In genomic region chr3:145833948-145834538, GRCm38 (mm10) we compare ENCODE assay signal across 9 mouse cellular contexts.
DNase-seq lines count a peak whose midpoint lies in the region; ATAC-seq and TF ChIP-seq lines count a peak whose summit lies in the region.
"Had no signal": no experiment of that assay in that cellular context is flagged by ENCODE, and none has a peak within 500 bp of the region (broad histone marks: within the 10 kb centered on the region; RNA-seq: fewer than 3 reads in every experiment).

No protein-coding gene starts in this region.

- H3K27me3 ChIP-seq in hindbrain, postnatal 0 days (ENCODE audit: insufficient read depth, low read length): no peaks in the 10 kb centered on the region
- no peaks in the 10 kb centered on the region for H3K27me3 ChIP-seq in hindbrain, embryonic 14.5 days (ENCODE audit: control insufficient read depth, insufficient read depth, low read length)
- H3K27me3 ChIP-seq in embryonic facial prominence, embryonic 15.5 days: no peaks in the 10 kb centered on the region

- H3K36me3 ChIP-seq in hindbrain, postnatal 0 days (ENCODE audit: insufficient read depth, low read length): no peaks in the 10 kb centered on the region
- H3K36me3 ChIP-seq in hindbrain, embryonic 14.5 days (replicated peaks; ENCODE audit: control insufficient read depth, insufficient read depth): no peaks in the 10 kb centered on the region
- no peaks in the 10 kb centered on the region for H3K36me3 ChIP-seq in embryonic facial prominence, embryonic 15.5 days
- H3K36me3 ChIP-seq: G1E had no signal

- H3K9me3 ChIP-seq in hindbrain, postnatal 0 days (ENCODE audit: low read length): no peaks in the 10 kb centered on the region
- no peaks in the 10 kb centered on the region for H3K9me3 ChIP-seq in hindbrain, embryonic 14.5 days (ENCODE audit: control insufficient read depth, low read length)
- H3K9me3 ChIP-seq in embryonic facial prominence, embryonic 15.5 days (replicated peaks): no peaks in the 10 kb centered on the region
- H3K9me3 ChIP-seq: G1E had no signal

- H3K27ac ChIP-seq in hindbrain, postnatal 0 days: no peak overlapping the region
- no peak overlapping the region for H3K27ac ChIP-seq in hindbrain, embryonic 14.5 days
- H3K27ac ChIP-seq in embryonic facial prominence, embryonic 15.5 days (replicated peaks): no peak overlapping the region

- no peak overlapping the region for H3K4me2 ChIP-seq in hindbrain, postnatal 0 days (ENCODE audit: low read depth, low read length)
- no peak overlapping the region for H3K4me2 ChIP-seq in hindbrain, embryonic 14.5 days (replicated peaks)
- no peak overlapping the region for H3K4me2 ChIP-seq in embryonic facial prominence, embryonic 15.5 days (replicated peaks)

- H3K4me1 ChIP-seq in hindbrain, postnatal 0 days (ENCODE audit: insufficient read depth, low read length): no peaks in the 10 kb centered on the region
- no peaks in the 10 kb centered on the region for H3K4me1 ChIP-seq in hindbrain, embryonic 14.5 days (replicated peaks; ENCODE audit: control insufficient read depth, insufficient read depth, low read length)
- H3K4me1 ChIP-seq in embryonic facial prominence, embryonic 15.5 days: no peaks in the 10 kb centered on the region

- DNase-seq in hindbrain, postnatal 0 days (ENCODE audit: low spot score): peak; percentile 32
- no peak for DNase-seq in hindbrain, embryonic 14.5 days (ENCODE audit: low spot score)
- DNase-seq in kidney, postnatal 14 days: peak; percentile 55
- DNase-seq in right cerebral cortex, adult 18-20 months: peak; percentile 80
- no peak for DNase-seq in adrenal gland, postnatal 4 days (ENCODE audit: low spot score in 2 of 2)

- no peak for TF ChIP-seq CTCF in hindbrain, postnatal 0 days (IDR thresholded peaks at IDR 0.05; ENCODE audit: low read depth)

- no peak overlapping the region for H3K9ac ChIP-seq in hindbrain, postnatal 0 days (replicated peaks; ENCODE audit: low read length)
- H3K9ac ChIP-seq in hindbrain, embryonic 14.5 days: no peak overlapping the region
- H3K9ac ChIP-seq in embryonic facial prominence, embryonic 15.5 days: no peak overlapping the region

- H3K4me3 ChIP-seq in hindbrain, postnatal 0 days (ENCODE audit: low read length): no peak overlapping the region
- no peak overlapping the region for H3K4me3 ChIP-seq in hindbrain, embryonic 14.5 days (replicated peaks; ENCODE audit: low read length)
- no peak overlapping the region for H3K4me3 ChIP-seq in embryonic facial prominence, embryonic 15.5 days (replicated peaks)

- 49% methylated on average over 8 of the region's 8 CpGs for WGBS in hindbrain, postnatal 0 days
- WGBS in hindbrain, embryonic 14.5 days: 73% methylated on average over 8 of the region's 8 CpGs
- 28% methylated on average over 8 of the region's 8 CpGs for WGBS in embryonic facial prominence, embryonic 15.5 days

- ATAC-seq in hindbrain, postnatal 0 days: no peak
- no peak for ATAC-seq in hindbrain, embryonic 14.5 days (ENCODE audit: low FRiP score)
- peak; percentile 2; the same call in 1 of the 2 replicates for ATAC-seq in embryonic facial prominence, embryonic 15.5 days (ENCODE audit: insufficient number of reproducible peaks, low FRiP score, low TSS enrichment, low read depth)
- no peak for ATAC-seq in megakaryocyte-erythroid progenitor cell, adult 5-6 weeks (replicated peaks; ENCODE audit: low FRiP score, low TSS enrichment, poor library complexity, severe bottlenecking)
- no peak for ATAC-seq in inflammation-experienced regulatory T-cells, adult 6 months

Comparison
In these comparisons a context has a peak if more than half of its experiments do, and no peak if none do; other contexts are left out.
1. DNase-seq: peak in hindbrain, postnatal 0 days (single experiment), kidney, postnatal 14 days (single experiment) and right cerebral cortex, adult 18-20 months (single experiment); none in hindbrain, embryonic 14.5 days (single experiment) and adrenal gland, postnatal 4 days (0 of 2).